Mouse (Mus musculus) lung, embryonic 14.5 days (tissue): ENCODE results near the gene Taok1. TPM values are rescaled to one million over a fixed set of nuclear protein-coding genes. Genes with fewer than 3 reads are reported as not detected.

ENCODE experiments used
- ATAC-seq: fragments of 200-750 bp; cut with Nextera tagmentation; 2 replicates; pipeline ENCODE4 v1.8.0; 2017; ENCODE audit warnings: mild to moderate bottlenecking, moderate TSS enrichment, moderate library complexity; ENCODE audit not compliant: insufficient read depth
- DNase-seq: peaks from one replicate; pipeline ENCODE4 v3.0.0-alpha.2; 2015
- H3K27ac ChIP-seq: fragments of 300-500 bp; sonication (generic); 2 replicates; pipeline ENCODE4 v1.5.1; 2014; ENCODE audit warnings: low read depth, mild to moderate bottlenecking, moderate library complexity
- H3K27me3 ChIP-seq: fragments of 300-500 bp; sonication (generic); 2 replicates; pipeline ENCODE4 v1.6.1; 2014; ENCODE audit warnings: low read length, control low read depth; ENCODE audit not compliant: insufficient read depth
- H3K36me3 ChIP-seq: fragments of 300-500 bp; sonication (generic); 2 replicates; pipeline ENCODE4 v1.6.1; 2014; ENCODE audit warnings: control low read depth; ENCODE audit not compliant: insufficient read depth
- H3K4me1 ChIP-seq: fragments of 300-500 bp; sonication (generic); 2 replicates; pipeline ENCODE4 v1.6.1; 2014; ENCODE audit warnings: antibody characterized with exemption, control low read depth; ENCODE audit not compliant: insufficient read depth
- H3K4me2 ChIP-seq: fragments of 300-500 bp; sonication (generic); 2 replicates; pipeline ENCODE4 v1.6.1; 2014; ENCODE audit warnings: mild to moderate bottlenecking
- H3K4me3 ChIP-seq: fragments of 300-500 bp; sonication (generic); 2 replicates; pipeline ENCODE4 v1.5.1; 2014; ENCODE audit warnings: low read depth, low read length
- H3K9ac ChIP-seq: fragments of 300-500 bp; sonication (generic); 2 replicates; pipeline ENCODE4 v1.6.1; 2014
- H3K9me3 ChIP-seq: fragments of 300-500 bp; sonication (generic); 2 replicates; pipeline ENCODE4 v1.6.1; 2016; ENCODE audit warnings: low read depth, low read length, control low read depth
- CTCF ChIP-seq: IDR thresholded peaks from 2 replicates; pipeline ENCODE4 v1.5.1; 2016; ENCODE audit warnings: antibody characterized with exemption, low read depth
- WGBS: fragments of 180-500 bp; shearing (Covaris S2); extraction: QIAGEN DNeasy Blood & Tissue Kit; methylation state at CpG from one replicate; pipeline ENCODE4 v1.1.7; 2014; 5-methylcytosine and 5-hydroxymethylcytosine counted together
- polyA plus RNA-seq: library from polyadenylated mRNA; unstranded; fragments of >200 nt; fragmentation: Nextera tagmentation; extraction: Ambion mirVana; gene quantifications from 2 replicates; pipeline ENCODE4 v1.2.1, GENCODE M21; 2014

Gene Taok1
- polyA plus RNA-seq, 1 experiment from 2014 or later = 20.8 TPM

- peak overlapping the region; percentile 90 for H3K4me2 ChIP-seq
- peak overlapping the region; percentile 93 for H3K9ac ChIP-seq
- ATAC-seq (peak; percentile 75), DNase-seq (peak; percentile 98)
- under 1% methylated on average over 13 of the region's 13 CpGs for WGBS
- H3K27ac ChIP-seq = peak overlapping the region; percentile 97
- H3K36me3 ChIP-seq = no peaks in the 10 kb centered on the region
- no peaks in the 10 kb centered on the region for H3K27me3 ChIP-seq
- peak; percentile 99 for TF ChIP-seq CTCF
- H3K4me1 ChIP-seq = peaks cover 29% of the 10 kb centered on the region
- no peaks in the 10 kb centered on the region for H3K9me3 ChIP-seq
- peak overlapping the region; percentile 57 for H3K4me3 ChIP-seq
Observed at GRCm38 (mm10) chr11:77491123-77491501, 116.5 kb downstream of the Taok1 start.

GRCm38 (mm10) chr11:77490451-77490850, 117.2 kb downstream of the Taok1 start:
- H3K4me3 ChIP-seq = peak overlapping the region; percentile 84
- no peaks in the 10 kb centered on the region for H3K36me3 ChIP-seq
- H3K9ac ChIP-seq = no peak overlapping the region
- ATAC-seq = no peak
- TF ChIP-seq CTCF = no peak
- H3K4me1 ChIP-seq = peaks cover 32% of the 10 kb centered on the region
- H3K27me3 ChIP-seq = no peaks in the 10 kb centered on the region
- no peak for DNase-seq
- peak overlapping the region; percentile 90 for H3K4me2 ChIP-seq
- WGBS = 67% methylated on average over 6 of the region's 6 CpGs
- no peaks in the 10 kb centered on the region for H3K9me3 ChIP-seq
- peak overlapping the region; percentile 51; the same call in 1 of the 2 replicates for H3K27ac ChIP-seq

DNA sequence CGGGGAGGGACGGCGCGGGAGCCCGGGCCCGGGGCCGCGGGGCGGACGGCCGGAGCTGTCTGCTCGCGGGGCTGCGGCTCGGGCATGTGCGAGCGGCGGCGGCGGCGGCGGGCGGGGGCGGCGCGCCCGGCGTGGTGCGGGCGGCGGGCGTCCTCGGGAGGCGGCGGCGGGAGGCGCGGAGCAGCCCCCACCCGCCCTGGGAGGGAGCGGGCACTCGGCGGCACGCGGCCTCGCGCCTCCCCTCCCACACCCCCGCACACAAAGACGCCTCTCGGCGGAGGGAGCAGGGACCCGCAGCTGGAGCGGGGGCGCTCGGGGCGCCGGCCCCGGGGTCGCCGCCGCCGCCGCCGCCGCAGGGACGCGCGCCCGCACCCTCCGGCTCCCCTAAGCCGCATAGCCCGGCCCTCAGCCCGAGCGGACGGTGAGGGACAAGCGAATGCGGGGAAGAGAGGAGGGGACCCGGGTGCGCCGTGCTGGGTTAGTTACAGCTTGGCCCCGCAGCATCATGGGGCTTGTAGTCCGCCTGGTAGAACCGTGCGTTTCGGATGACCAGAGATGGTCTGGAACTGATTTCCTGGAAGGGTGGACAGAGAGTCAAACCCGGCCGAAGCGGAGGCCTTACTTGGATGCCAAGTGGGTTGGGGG, 117.9 kb downstream of the Taok1 start, which contains the start of gene Ankrd13b:
TSS of gene Ankrd13b (minus strand) at position 88 of the 645 bp plus-strand sequence.
- H3K4me3 ChIP-seq = peak within 1 kb of the TSS; percentile 84
- H3K36me3 ChIP-seq = no peaks in the 10 kb centered on the region
- peak; percentile 87 for DNase-seq
- peak within 1 kb of the TSS; percentile 88 for H3K9ac ChIP-seq
- H3K4me2 ChIP-seq = peak within 1 kb of the TSS; percentile 80
- peak; percentile 23 for ATAC-seq
- no peaks in the 10 kb centered on the region for H3K27me3 ChIP-seq
- H3K4me1 ChIP-seq = peaks cover 33% of the 10 kb centered on the region
- under 1% methylated on average over 78 of the region's 87 CpGs for WGBS
- H3K9me3 ChIP-seq = no peaks in the 10 kb centered on the region
- peak within 1 kb of the TSS; percentile 54; the same call in 1 of the 2 replicates for H3K27ac ChIP-seq
- TF ChIP-seq CTCF = no peak

GRCm38 (mm10) chr11:77488771-77489581, 118.6 kb downstream of the Taok1 start:
- Histone ChIP-seq H3K4me2 (peak overlapping the region; percentile 80), H3K4me3 (peak overlapping the region; percentile 84), H3K36me3 (no peaks in the 10 kb centered on the region), H3K9ac (peak overlapping the region; percentile 88), H3K27me3 (no peaks in the 10 kb centered on the region), H3K27ac (no peak overlapping the region), H3K4me1 (peaks cover 30% of the 10 kb centered on the region), H3K9me3 (no peaks in the 10 kb centered on the region)
- DNase-seq (peak; percentile 56), ATAC-seq (no peak)
- 3% methylated on average over 47 of the region's 55 CpGs for WGBS
- no peak for TF ChIP-seq CTCF

GRCm38 (mm10) chr11:77486798-77487197, 120.8 kb downstream of the Taok1 start:
- no peak for ATAC-seq
- H3K27ac ChIP-seq = no peak overlapping the region
- no peak for TF ChIP-seq CTCF

DNA sequence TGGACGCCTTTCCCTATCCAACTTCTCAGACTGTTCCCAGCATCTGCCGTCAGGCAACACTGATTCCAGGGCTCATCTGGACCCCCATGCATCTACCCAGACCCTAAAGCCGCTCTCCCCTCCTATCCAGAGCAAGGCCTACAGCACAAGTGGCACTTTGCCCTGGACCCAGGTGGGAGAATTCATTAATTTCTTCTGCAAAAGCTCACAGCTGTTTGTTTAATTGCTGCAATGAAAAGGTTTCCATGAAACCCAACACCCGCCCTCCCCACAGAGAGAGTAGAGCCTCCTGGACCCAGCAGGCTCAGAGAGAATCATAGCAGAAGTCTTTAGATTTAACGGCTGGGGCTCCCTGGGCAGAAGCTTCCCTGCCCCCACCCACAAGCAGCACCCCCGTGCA, 122.4 kb downstream of the Taok1 start:
- ATAC-seq = no peak
- no peak overlapping the region for H3K9ac ChIP-seq
- no peak for TF ChIP-seq CTCF
- H3K27me3 ChIP-seq = no peaks in the 10 kb centered on the region
- no peak overlapping the region for H3K4me2 ChIP-seq
- H3K9me3 ChIP-seq = no peaks in the 10 kb centered on the region
- WGBS = 51% methylated on average over 6 of the region's 6 CpGs
- no peak overlapping the region for H3K27ac ChIP-seq
- no peaks in the 10 kb centered on the region for H3K36me3 ChIP-seq
- H3K4me1 ChIP-seq = peaks cover 28% of the 10 kb centered on the region
- H3K4me3 ChIP-seq = no peak overlapping the region
- DNase-seq = no peak

More at GRCm38 (mm10) chr11:77486798-77487197, 120.8 kb downstream of the Taok1 start:
- peak; percentile 49 for DNase-seq
- Histone ChIP-seq H3K4me1 (peaks cover 28% of the 10 kb centered on the region), H3K4me2 (no peak overlapping the region), H3K4me3 (no peak overlapping the region), H3K27me3 (no peaks in the 10 kb centered on the region), H3K9ac (no peak overlapping the region), H3K9me3 (no peaks in the 10 kb centered on the region), H3K36me3 (no peaks in the 10 kb centered on the region)
- WGBS = 63% methylated on average over 5 of the region's 5 CpGs
